Mouse (Mus musculus): ENCODE results near the gene Adamtsl1.
A peak's percentile ranks its signal among the peaks of the same experiment; 100 is the strongest.

Adamtsl1 gene

GRCm38 (mm10) chr4:85513792-85514191 lies at the start of gene Adamtsl1:
Adamtsl1 (plus strand) TSS chr4:85514172.
- peak; percentile 8 for DNase-seq

- DNase-seq, result no peak
These were observed 30.4 kb upstream of the Adamtsl1 start for GRCm38 (mm10) chr4:85483586-85483985.

- no peak for DNase-seq
These were observed 27.5 kb upstream of the Adamtsl1 start for GRCm38 (mm10) chr4:85486316-85486946.

- DNase-seq, result no peak
These were observed 8.3 kb upstream of the Adamtsl1 start for GRCm38 (mm10) chr4:85505718-85506117.

- DNase-seq, result no peak
These were observed 7.0 kb upstream of the Adamtsl1 start for GRCm38 (mm10) chr4:85506976-85507375.

GRCm38 (mm10) chr4:85507491-85507890 lies 6.5 kb upstream of the Adamtsl1 start:
- no peak for DNase-seq

GRCm38 (mm10) chr4:85513288-85513687 lies 684 bp upstream of the Adamtsl1 start:
- peak; percentile 29 for DNase-seq

- DNase-seq, result peak; percentile 72
These were observed 271 bp downstream of the Adamtsl1 start for GRCm38 (mm10) chr4:85514205-85514681.

- no peak for DNase-seq
These were observed 13.1 kb downstream of the Adamtsl1 start for GRCm38 (mm10) chr4:85526966-85527566.

- DNase-seq, result no peak
These were observed 15.9 kb downstream of the Adamtsl1 start for GRCm38 (mm10) chr4:85529852-85530251.

- no peak for DNase-seq
These were observed 25.7 kb downstream of the Adamtsl1 start for GRCm38 (mm10) chr4:85539677-85540076.

GRCm38 (mm10) chr4:85543221-85543620 lies 29.2 kb downstream of the Adamtsl1 start:
- no peak for DNase-seq

GRCm38 (mm10) chr4:85554696-85555095 lies 40.7 kb downstream of the Adamtsl1 start:
- no peak for DNase-seq

GRCm38 (mm10) chr4:85559753-85560152 lies 45.8 kb downstream of the Adamtsl1 start:
- no peak for DNase-seq

GRCm38 (mm10) chr4:85585426-85585825 lies 71.5 kb downstream of the Adamtsl1 start:
- no peak for DNase-seq

- DNase-seq, result no peak
These were observed 75.0 kb downstream of the Adamtsl1 start for GRCm38 (mm10) chr4:85588928-85589327.

GRCm38 (mm10) chr4:85591037-85591436 lies 77.1 kb downstream of the Adamtsl1 start:
- no peak for DNase-seq

- DNase-seq, result no peak
These were observed 80.2 kb downstream of the Adamtsl1 start for GRCm38 (mm10) chr4:85594159-85594558.

- no peak for DNase-seq
These were observed 99.4 kb downstream of the Adamtsl1 start for GRCm38 (mm10) chr4:85613331-85613730.

GRCm38 (mm10) chr4:85618746-85619145 lies 104.8 kb downstream of the Adamtsl1 start:
- DNase-seq, result no peak

GRCm38 (mm10) chr4:85619261-85619660 lies 105.3 kb downstream of the Adamtsl1 start:
- DNase-seq, result peak; percentile 6

GRCm38 (mm10) chr4:85629381-85629780 lies 115.4 kb downstream of the Adamtsl1 start:
- no peak for DNase-seq

GRCm38 (mm10) chr4:85669271-85669670 lies 155.3 kb downstream of the Adamtsl1 start:
- no peak for DNase-seq

GRCm38 (mm10) chr4:85669735-85670134 lies 155.8 kb downstream of the Adamtsl1 start:
- DNase-seq, result no peak

- DNase-seq, result peak; percentile 17
These were observed 158.3 kb downstream of the Adamtsl1 start for GRCm38 (mm10) chr4:85672290-85672689.

All from kidney, postnatal 10 days (tissue).